Mouse (Mus musculus) gastrocnemius, postnatal 14 days (tissue): ENCODE data around the gene Lrg1. TPM values are rescaled to one million over a fixed set of nuclear protein-coding genes. Genes with fewer than 3 reads are reported as not detected.
"Not testable (repeated sequence)": the region's sequence is repeated elsewhere in the genome, so short reads cannot be mapped to it uniquely, and the experiment has no call there.

Experiments used
- DNase-seq: peaks from one replicate; pipeline ENCODE4 v3.0.0; 2021; ENCODE audit warnings: mixed read lengths
- intact Hi-C: fragments of 180-260 bp; cut with DNase I; formaldehyde crosslinking; loops from one replicate; pipeline ENCODE4 v1.15.1; 2025; ENCODE audit warnings: low total_unique reads
- total RNA-seq, 2 experiments: library from RNA; stranded (reverse); gene quantifications; 2 replicates each; pipeline ENCODE4 v1.2.3; 2021

The Lrg1 gene
- total RNA-seq, 2 experiments from 2014 or later, result 2.9 to 5.6 TPM

DNA sequence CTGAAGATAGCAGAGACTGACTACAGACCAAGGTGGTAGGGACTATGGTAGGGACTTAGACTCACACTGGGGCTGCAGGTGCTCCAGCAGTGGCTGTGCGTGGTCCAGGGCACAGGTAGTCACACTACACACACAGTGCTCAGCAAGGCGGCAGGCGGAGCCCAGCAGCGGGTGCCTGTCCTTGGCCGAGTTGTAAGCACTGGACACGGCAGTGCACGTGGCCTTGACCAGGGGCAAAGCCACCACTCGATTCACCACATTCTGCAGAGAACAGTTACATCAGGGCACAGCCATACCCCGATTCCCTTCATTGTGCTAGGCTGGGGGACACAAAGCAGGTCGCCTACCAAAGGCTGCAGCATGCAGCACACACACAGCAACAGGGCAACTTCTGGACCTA is 5.6 kb downstream of the Lrg1 start:
- intact Hi-C loops, result no loop called here
- DNase-seq, result no peak

- intact Hi-C loops, result no loop called here
- peak; percentile 3 for DNase-seq
Observed at GRCm38 (mm10) chr17:56112743-56113142, 9.1 kb downstream of the Lrg1 start.

DNA sequence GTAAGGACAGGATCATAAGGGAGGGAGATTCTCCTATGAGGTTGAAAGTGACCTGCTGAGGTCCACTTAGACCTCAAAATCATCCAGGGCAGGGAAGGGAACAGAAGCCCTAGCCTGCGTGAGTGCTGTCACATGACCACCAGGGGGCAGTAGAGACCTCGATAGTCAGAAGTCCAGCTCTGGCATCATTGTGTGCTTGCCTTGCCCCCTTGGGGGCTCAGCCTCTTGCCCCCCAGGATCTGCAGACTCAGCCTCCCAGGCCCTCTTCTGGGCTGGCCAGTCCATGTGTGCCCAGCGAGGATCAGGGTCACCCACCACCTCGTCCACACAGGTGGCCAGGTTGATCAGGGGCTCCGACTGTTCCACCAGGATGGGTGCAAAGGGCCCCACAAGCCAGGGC is 9.9 kb downstream of the Lrg1 start:
- peak; percentile 62 for DNase-seq
- intact Hi-C loops, result no loop called here

DNA sequence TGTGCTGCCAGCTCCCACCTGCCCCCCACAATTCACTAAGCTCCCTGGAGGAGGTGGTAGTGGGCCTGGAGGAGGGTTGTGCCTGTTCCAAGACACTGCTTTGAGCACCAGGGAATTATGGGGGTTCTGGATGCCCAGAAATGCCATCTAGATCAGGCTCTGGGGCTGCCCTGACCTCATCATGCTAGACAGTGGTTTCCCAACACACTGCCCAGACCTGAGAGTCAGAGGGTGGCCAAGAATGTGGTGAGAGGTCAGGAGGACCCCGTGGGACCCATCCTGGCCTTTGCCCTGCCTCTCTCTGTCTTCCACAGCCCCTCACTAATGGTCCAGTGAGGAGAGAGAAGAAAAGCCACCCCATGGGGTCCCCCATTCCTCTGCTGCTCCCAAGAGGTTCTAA is 10.8 kb downstream of the Lrg1 start:
- peak; percentile 4 for DNase-seq
- intact Hi-C loops, result no loop called here

GRCm38 (mm10) chr17:56110571-56110970 is 11.2 kb downstream of the Lrg1 start:
- intact Hi-C loops, result no loop called here
- DNase-seq, result peak; percentile 57

DNA sequence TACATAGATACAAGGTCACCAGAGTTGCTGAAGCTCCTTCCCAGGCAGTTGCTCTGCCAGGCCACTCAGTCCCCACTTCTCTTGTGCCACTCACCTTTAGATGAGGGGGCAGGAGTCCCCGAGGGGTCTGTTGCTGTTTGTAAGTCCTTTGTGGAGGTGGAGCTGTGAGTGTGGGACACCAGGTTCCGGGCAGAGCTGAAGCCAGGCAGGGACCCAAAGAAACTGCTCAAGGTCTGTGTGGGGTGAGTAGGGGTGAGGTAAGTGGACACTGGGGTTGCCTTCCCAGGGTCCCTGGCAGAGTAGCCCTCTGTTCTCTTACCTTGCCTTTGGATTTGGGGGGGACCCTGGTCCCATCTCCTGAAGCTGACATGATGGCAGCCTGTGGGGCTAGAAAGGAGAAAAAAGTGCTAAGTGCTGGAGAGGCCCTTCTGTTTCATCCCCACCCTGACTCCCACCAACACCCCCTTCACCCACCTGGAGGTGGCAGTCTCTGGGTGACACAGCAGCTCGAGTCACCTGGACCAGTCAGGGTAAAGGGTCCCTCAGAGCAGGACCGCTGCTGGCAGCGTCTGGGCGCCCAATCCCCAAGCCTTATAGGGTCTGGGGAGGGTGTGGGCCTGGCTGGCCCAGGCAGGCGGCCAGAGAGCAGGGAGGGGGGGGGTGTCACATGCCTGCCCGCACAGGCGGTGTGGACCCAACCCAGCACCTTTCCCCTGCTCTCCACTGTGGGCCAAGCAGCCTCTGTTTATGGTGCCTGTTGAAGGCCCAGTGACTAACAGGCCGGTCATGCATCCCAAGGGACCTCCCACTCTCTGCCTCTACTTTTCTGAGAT is 12.4 kb downstream of the Lrg1 start, which contains the start of gene Plin4:
Gene Plin4 (minus strand): TSS at position 585 of the 833 bp plus-strand sequence.
- intact Hi-C loops, result no loop called here
- peak; percentile 83 for DNase-seq

GRCm38 (mm10) chr17:56108334-56109044 is 13.3 kb downstream of the Lrg1 start:
- DNase-seq, result peak; percentile 89
- intact Hi-C loops, result no loop called here

DNA sequence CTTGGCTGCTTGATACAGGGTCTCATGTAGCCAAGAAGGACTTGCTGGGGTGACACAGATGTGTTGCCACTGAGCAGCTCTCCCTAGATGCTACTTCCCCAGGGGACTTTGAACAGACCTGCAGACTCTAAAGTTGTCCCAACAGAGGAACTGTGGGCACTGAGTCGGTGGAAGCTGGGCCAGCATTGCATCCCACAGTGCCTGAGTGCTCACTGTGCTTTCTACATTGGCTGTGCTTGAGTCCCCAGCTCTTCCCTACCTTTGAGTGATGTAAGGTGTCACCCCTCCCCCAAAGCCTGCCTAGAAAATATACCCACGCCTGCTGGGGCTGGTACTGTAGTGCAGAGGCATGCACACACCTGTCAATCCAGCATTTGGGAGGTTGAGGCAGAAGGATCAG is 14.1 kb downstream of the Lrg1 start:
- intact Hi-C loops, result no loop called here
- no peak for DNase-seq

DNA sequence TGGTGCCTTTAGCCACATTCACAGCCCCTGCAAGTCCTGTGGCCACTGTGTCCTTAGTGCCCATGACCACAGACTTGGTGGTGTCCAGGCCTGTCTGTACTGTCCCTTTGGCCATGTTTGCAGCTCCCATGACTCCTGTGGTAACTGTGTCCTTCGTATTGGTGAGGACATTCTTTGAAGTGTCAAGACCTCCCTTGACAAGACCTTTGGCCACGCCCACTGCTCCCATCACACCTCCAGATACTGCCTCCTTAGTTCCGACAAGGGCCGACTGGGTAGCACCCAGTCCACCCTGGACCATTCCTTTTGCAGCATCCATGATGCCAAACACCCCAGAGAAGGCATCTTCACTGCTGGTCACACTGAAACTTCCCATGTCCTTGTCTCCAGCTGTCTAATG is 14.8 kb downstream of the Lrg1 start:
- intact Hi-C loops, result no loop called here
- DNase-seq, result no peak

- DNase-seq, intact Hi-C loops: not testable (repeated sequence)
Observed at GRCm38 (mm10) chr17:56106436-56106835, 15.4 kb downstream of the Lrg1 start.

DNA sequence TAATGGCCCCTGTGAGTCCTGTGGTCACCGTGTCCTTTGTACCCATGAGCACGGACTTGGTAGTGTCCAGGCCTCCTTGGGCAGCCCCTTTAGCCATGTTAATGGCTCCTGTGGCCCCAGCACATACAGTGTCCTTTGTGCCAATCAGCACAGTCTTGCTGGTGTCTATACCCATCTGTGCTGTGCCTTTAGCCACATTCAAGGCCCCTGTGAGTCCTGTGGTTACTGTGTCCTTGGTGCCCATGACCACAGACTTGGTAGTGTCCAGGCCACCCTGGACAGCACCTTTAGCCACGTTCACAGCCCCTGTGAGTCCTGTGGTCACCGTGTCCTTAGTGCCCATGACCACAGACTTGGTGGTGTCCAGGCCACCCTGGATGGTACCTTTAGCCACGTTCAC is 17.0 kb downstream of the Lrg1 start:
- intact Hi-C loops, DNase-seq: not testable (repeated sequence)

GRCm38 (mm10) chr17:56103465-56104285 is 18.1 kb downstream of the Lrg1 start:
- DNase-seq, result no peak
- intact Hi-C loops, result no loop called here

DNA sequence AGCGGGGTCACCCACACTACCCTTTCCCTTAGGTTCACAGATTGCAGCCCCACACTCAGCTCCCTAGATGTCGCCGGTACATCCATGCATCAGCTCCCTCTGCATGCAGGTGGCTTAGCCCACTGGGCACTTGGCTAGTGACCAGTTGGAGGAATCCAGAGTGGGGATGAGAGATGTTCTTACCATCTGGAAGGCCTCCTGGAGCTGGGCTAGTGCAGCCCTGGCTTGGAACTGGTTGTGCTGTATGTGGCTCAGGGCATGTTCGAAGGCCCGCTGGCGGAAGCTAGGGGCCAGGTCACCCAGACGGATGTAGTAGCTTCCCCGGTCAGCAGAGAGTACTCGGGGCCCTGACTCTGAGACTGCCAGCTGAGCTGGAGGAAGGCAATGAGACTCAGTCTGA is 18.9 kb downstream of the Lrg1 start:
- peak; percentile 42 for DNase-seq
- intact Hi-C loops, result no loop called here

DNA sequence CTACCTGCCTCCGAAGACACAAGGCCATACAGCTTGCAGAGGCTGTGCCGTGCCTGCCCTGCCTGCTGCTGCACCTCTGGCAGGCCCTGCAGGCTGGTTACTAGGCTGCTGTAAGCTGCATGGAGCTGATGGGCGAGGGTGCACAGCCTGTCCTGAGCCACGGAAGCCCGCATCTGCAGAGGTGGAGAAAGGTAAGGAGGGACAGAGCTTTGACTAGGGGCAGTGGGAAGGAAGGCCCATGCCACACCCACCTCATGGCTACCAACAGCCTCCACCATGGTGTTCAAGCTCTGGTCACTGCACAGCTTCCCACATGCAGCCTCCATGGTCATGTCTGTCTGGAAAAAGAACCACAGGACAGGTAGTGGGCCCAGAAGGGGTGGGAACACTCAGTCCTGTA is 19.6 kb downstream of the Lrg1 start:
- intact Hi-C loops, result no loop called here
- peak; percentile 7 for DNase-seq

DNA sequence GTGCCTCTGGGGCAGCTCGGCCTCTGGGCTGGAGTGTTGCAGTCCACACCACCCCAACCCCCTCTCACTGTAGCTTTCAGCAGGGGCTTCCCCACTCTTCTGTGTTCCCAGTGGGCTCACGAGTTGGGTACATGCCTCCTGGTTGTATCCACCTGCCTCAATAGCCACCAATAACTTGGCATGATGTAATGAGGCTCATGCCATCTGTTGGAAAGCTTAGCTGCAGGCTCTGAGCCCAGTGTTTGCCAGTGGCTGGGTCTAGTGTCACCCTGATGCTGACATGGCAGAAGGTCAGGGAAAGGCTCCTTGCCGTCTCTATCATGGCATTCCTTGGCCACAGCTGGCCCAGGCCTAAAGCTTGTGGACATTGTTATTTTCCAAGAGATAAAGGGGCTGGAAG is 21.0 kb downstream of the Lrg1 start:
- peak; percentile 49 for DNase-seq
- intact Hi-C loops, result no loop called here

- intact Hi-C loops, result no loop called here
Observed at GRCm38 (mm10) chr17:56098711-56099572, 22.9 kb downstream of the Lrg1 start.

GRCm38 (mm10) chr17:56098180-56098579 is 23.6 kb downstream of the Lrg1 start:
- intact Hi-C loops, result no loop called here
- peak; percentile 5 for DNase-seq

More at GRCm38 (mm10) chr17:56098711-56099572, 22.9 kb downstream of the Lrg1 start:
- DNase-seq, result peak; percentile 65

- no peak for DNase-seq
- intact Hi-C loops, result no loop called here
Observed at GRCm38 (mm10) chr17:56096883-56097282, 24.9 kb downstream of the Lrg1 start.

DNA sequence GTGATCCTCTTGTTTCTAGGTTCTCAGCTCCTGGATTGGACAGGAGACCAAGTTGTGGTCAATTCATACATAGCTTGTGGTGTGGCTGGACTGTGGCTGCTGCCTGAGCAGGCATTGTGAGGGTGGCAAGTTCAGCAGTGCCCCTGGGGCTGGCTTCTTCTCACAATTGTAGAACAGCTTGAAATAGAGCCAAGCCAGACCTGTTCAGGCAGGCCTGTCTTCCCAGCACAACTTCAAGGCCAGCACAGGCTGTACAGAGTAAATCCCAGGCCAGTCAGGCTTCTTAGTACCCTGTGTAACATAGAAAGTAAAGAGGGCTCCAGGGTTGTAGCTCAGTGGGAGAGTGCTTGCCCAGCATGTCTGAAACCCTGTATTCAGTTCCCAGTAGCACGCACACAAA is 29.0 kb downstream of the Lrg1 start:
- intact Hi-C loops, result no loop called here
- no peak for DNase-seq
